Mouse (Mus musculus): ENCODE data around the gene Ankrd13b. TPM values are rescaled to one million over a fixed set of nuclear protein-coding genes. Genes with fewer than 3 reads are reported as not detected.

Gene Ankrd13b
- total RNA-seq, 2 experiments from 2014 or later = 16.3 to 21.8 TPM

- DNase-seq (ENCODE audit: low spot score in 2 of 2) = peak in 1 of 2 experiments; percentile 48
Observed at GRCm38 (mm10) chr11:77462283-77463100, 27.0 kb downstream of the Ankrd13b start, which contains the start of gene Coro6. Gene Coro6, plus strand, starts transcription at chr11:77462411.

- DNase-seq (ENCODE audit: low spot score in 2 of 2) = no peak
Observed at GRCm38 (mm10) chr11:77461856-77462255, 27.6 kb downstream of the Ankrd13b start.

GRCm38 (mm10) chr11:77456866-77457265 lies 32.6 kb downstream of the Ankrd13b start:
- DNase-seq (ENCODE audit: low spot score in 2 of 2) = no peak

GRCm38 (mm10) chr11:77455770-77456510 lies 33.5 kb downstream of the Ankrd13b start:
- DNase-seq (ENCODE audit: low spot score in 2 of 2) = no peak

GRCm38 (mm10) chr11:77453388-77453787 lies 36.1 kb downstream of the Ankrd13b start:
- DNase-seq (ENCODE audit: low spot score in 2 of 2) = no peak

GRCm38 (mm10) chr11:77451670-77452069 lies 37.8 kb downstream of the Ankrd13b start:
- DNase-seq (ENCODE audit: low spot score in 2 of 2) = no peak

- no peak for DNase-seq (ENCODE audit: low spot score in 2 of 2)
Observed at GRCm38 (mm10) chr11:77449224-77449623, 40.3 kb downstream of the Ankrd13b start.

GRCm38 (mm10) chr11:77446628-77447041 lies 42.8 kb downstream of the Ankrd13b start:
- DNase-seq (ENCODE audit: low spot score in 2 of 2) = no peak

- no peak for DNase-seq (ENCODE audit: low spot score in 2 of 2)
Observed at GRCm38 (mm10) chr11:77444939-77445338, 44.5 kb downstream of the Ankrd13b start.

GRCm38 (mm10) chr11:77442186-77443170 lies 47.0 kb downstream of the Ankrd13b start:
- no peak for DNase-seq (ENCODE audit: low spot score in 2 of 2)

- DNase-seq (ENCODE audit: low spot score in 2 of 2) = no peak
Observed at GRCm38 (mm10) chr11:77441020-77441419, 48.5 kb downstream of the Ankrd13b start.

GRCm38 (mm10) chr11:77440081-77440480 lies 49.4 kb downstream of the Ankrd13b start:
- no peak for DNase-seq (ENCODE audit: low spot score in 2 of 2)

GRCm38 (mm10) chr11:77437026-77437425 lies 52.5 kb downstream of the Ankrd13b start:
- no peak for DNase-seq (ENCODE audit: low spot score in 2 of 2)

- no peak for DNase-seq (ENCODE audit: low spot score in 2 of 2)
Observed at GRCm38 (mm10) chr11:77428446-77428845, 61.0 kb downstream of the Ankrd13b start.

- no peak for DNase-seq (ENCODE audit: low spot score in 2 of 2)
Observed at GRCm38 (mm10) chr11:77423175-77423859, 66.2 kb downstream of the Ankrd13b start.

Other genes with a start within 250 kb of the Ankrd13b start
- gene Coro6, start 27.3 kb downstream of the Ankrd13b start, total RNA-seq (2021) = 1 to 10 TPM; 3.8 to 6.0 TPM
- 10 to 100 TPM; 79.8 to 87.9 TPM for gene Git1, start 3.9 kb upstream of the Ankrd13b start, total RNA-seq (2021)
- gene Abhd15, start 25.4 kb upstream of the Ankrd13b start, total RNA-seq (2021) = 10 to 100 TPM; 12.4 to 17.0 TPM
- gene Trp53i13, start 26.3 kb upstream of the Ankrd13b start, total RNA-seq (2021) = 10 to 100 TPM; 17.5 to 19.1 TPM
- not detected for gene Gm10392, start 29.5 kb upstream of the Ankrd13b start, total RNA-seq (2021)
- 10 to 100 TPM; 56.7 to 59.7 TPM for gene Taok1, start 118.1 kb upstream of the Ankrd13b start, total RNA-seq (2021)
- gene Nufip2, start 196.5 kb upstream of the Ankrd13b start, total RNA-seq (2021) = 10 to 100 TPM; 87.2 to 91.6 TPM
- gene Cryba1, start 235.6 kb upstream of the Ankrd13b start, total RNA-seq (2021) = not detected

All from adrenal gland, postnatal 4 days (tissue).